Mouse (Mus musculus) stomach, embryonic 16.5 days (tissue): ENCODE results near the gene Adam12. TPM values are rescaled to one million over a fixed set of nuclear protein-coding genes. Genes with fewer than 3 reads are reported as not detected.

Experiments
- ATAC-seq: fragments of 200-750 bp; cut with Nextera tagmentation; 2 replicates; pipeline ENCODE4 v1.8.0; 2017; ENCODE audit warnings: moderate number of reproducible peaks, moderate TSS enrichment; ENCODE audit not compliant: insufficient read depth, low FRiP score
- H3K27ac ChIP-seq: fragments of 300-500 bp; sonication (generic); 2 replicates; pipeline ENCODE4 v1.5.1; 2014; ENCODE audit warnings: low read length
- H3K27me3 ChIP-seq: fragments of 300-500 bp; sonication (generic); 2 replicates; pipeline ENCODE4 v1.6.1; 2014; ENCODE audit warnings: low read length, control low read depth, mixed read lengths; ENCODE audit not compliant: control insufficient read depth, insufficient read depth
- H3K36me3 ChIP-seq: fragments of 300-500 bp; sonication (generic); 2 replicates; pipeline ENCODE4 v1.6.1; 2014; ENCODE audit warnings: low read length; ENCODE audit not compliant: control insufficient read depth, insufficient read depth
- H3K4me1 ChIP-seq: fragments of 300-500 bp; sonication (generic); 2 replicates; pipeline ENCODE4 v1.6.1; 2014; ENCODE audit warnings: low read length, control low read depth, mixed read lengths; ENCODE audit not compliant: control insufficient read depth, insufficient read depth
- H3K4me2 ChIP-seq: fragments of 300-500 bp; sonication (generic); 2 replicates; pipeline ENCODE4 v1.6.1; 2014; ENCODE audit warnings: low read depth, low read length, mixed read lengths
- H3K4me3 ChIP-seq: fragments of 300-500 bp; sonication (generic); replicated peaks from 2 replicates; pipeline ENCODE4 v1.5.1; 2014; ENCODE audit warnings: mild to moderate bottlenecking, low read length
- H3K9ac ChIP-seq: fragments of 300-500 bp; sonication (generic); 2 replicates; pipeline ENCODE4 v1.6.1; 2014; ENCODE audit warnings: low read length
- H3K9me3 ChIP-seq: fragments of 300-500 bp; sonication (generic); replicated peaks from 2 replicates; pipeline ENCODE4 v1.6.1; 2016; ENCODE audit warnings: low read length, control low read depth; ENCODE audit not compliant: control insufficient read depth
- WGBS: fragments of 180-500 bp; shearing (Covaris S2); extraction: QIAGEN DNeasy Blood & Tissue Kit; methylation state at CpG from one replicate; pipeline ENCODE4 v1.1.7; 2014; 5-methylcytosine and 5-hydroxymethylcytosine counted together
- polyA plus RNA-seq: library from polyadenylated mRNA; unstranded; fragments of >200 nt; fragmentation: Nextera tagmentation; extraction: Ambion mirVana; gene quantifications from 2 replicates; pipeline ENCODE4 v1.2.1, GENCODE M21; 2015

Adam12 gene
- polyA plus RNA-seq, 1 experiment from 2014 or later = 4.4 TPM

DNA sequence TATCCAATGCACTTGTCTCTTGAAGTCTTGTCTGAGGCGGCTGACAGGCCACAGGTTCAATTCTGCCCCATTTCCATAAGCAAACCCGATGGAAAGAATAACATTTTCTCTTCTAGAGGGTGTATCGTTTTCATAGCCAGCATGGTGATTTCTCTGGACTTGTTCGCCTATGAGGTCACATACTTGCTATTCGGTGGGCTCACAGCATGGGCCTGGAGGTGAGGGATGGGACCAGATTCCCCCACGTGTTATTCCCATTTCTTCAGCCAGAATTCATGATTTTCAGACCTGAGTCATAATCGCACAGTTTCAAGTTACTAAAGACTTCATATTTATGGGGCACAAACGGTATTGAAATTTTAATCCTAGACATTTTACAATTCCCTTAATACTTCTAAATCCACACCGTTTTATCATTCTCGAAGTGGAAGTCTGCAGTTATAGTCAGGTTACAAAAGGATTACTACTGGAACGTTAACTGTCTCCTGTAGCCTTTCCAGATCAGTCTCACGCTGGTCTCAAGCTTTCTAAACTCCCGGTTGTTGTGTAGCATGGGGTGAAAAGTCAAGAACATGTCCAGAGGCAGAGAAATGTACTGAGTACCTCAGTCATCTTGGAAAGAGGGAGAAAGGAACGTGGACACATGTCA is 58.4 kb downstream of the Adam12 start:
- no peak overlapping the region for H3K27ac ChIP-seq
- H3K4me3 ChIP-seq = no peak overlapping the region
- WGBS = 71% methylated on average over 14 of the region's 14 CpGs
- no peak overlapping the region for H3K4me2 ChIP-seq
- H3K36me3 ChIP-seq = no peaks in the 10 kb centered on the region
- H3K4me1 ChIP-seq = no peaks in the 10 kb centered on the region
- H3K9ac ChIP-seq = no peak overlapping the region
- no peaks in the 10 kb centered on the region for H3K27me3 ChIP-seq
- H3K9me3 ChIP-seq = no peaks in the 10 kb centered on the region
- ATAC-seq = no peak

DNA sequence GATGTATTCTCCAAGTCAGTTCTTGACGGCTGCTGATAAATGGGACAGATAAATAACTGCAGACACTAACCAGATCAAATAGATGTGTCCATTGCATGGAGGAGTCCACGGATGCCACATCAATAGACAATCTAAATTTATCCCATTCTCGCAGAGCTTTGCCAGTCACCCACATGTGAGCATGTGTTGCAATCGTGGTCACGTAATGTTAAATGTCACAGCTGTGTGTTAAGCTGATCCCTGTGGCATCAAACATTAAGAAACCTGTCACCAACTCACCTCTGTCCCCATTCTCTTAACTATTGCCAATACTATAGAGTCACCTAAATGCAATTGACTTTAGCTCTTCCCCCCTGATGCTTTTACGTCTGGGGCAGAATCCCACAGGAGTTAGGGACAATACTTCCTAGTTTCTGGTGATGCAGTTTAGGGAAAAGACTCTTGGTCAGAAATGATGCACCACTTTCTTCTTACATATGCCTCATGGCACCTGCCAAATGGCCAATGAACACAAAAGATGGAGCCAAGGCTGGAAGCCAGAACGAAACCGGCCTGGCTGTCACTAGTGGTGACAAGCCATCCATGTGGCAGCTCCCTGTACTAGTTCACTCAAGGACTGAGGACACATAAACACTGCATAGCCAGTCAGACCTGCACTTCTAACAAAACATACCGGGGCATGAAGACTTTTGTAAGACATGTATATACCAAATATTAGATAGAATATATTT is 61.6 kb downstream of the Adam12 start:
- no peak overlapping the region for H3K9ac ChIP-seq
- H3K27ac ChIP-seq = no peak overlapping the region
- no peaks in the 10 kb centered on the region for H3K9me3 ChIP-seq
- no peaks in the 10 kb centered on the region for H3K36me3 ChIP-seq
- 84% methylated on average over 9 of the region's 9 CpGs for whole genome bisulfite sequencing
- no peak for ATAC-seq
- peaks cover 7% of the 10 kb centered on the region; the same call in 1 of the 2 replicates for H3K4me1 ChIP-seq
- no peak overlapping the region for H3K4me3 ChIP-seq
- no peak overlapping the region for H3K4me2 ChIP-seq
- H3K27me3 ChIP-seq = no peaks in the 10 kb centered on the region

DNA sequence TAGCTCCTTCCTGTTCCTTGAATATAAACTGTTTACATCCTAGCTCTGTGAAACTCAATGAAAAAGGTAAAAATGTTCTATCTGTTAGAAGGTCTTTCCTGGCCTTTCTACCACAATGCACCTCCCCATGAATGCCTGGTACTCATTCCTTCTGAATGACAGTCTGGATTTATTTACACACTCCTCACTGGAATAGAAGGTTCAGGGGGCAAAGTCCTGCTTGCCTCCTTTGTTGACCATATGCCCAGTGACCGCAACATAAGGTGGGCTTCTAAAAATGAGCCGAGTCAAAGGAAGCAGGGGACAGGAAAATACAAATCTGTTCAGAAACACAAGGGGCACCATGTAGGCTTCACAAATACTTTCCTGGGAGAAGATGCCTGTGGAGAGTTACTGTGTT is 62.2 kb downstream of the Adam12 start:
- Histone ChIP-seq H3K4me3 (no peak overlapping the region), H3K4me2 (no peak overlapping the region), H3K9me3 (no peaks in the 10 kb centered on the region), H3K4me1 (peaks cover 7% of the 10 kb centered on the region; the same call in 1 of the 2 replicates), H3K27me3 (no peaks in the 10 kb centered on the region), H3K27ac (no peak overlapping the region), H3K9ac (no peak overlapping the region), H3K36me3 (no peaks in the 10 kb centered on the region)
- WGBS = 76% methylated on average over 2 of the region's 2 CpGs
- ATAC-seq = no peak

DNA sequence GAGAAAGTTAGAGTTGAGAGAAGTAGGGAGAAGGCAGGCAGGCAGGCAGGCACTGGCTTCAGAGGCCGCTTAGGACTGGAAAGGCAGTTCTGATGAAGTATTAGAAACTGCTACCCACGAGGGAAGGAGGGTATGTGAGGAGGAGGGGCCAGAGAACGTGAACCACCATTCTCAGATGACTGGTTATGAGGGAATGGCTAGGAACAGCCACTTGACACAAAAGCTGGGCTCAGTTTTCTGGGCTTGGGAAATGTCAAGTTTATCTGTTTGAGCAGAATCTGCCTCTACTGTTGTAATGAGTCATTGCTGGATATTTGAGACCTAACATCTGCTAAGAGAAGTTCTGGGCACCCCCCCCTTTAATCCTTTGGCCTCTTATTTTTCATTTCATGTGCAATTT is 64.4 kb downstream of the Adam12 start:
- no peaks in the 10 kb centered on the region for H3K9me3 ChIP-seq
- WGBS = 9% methylated on average over 3 of the region's 3 CpGs
- H3K4me1 ChIP-seq = peaks cover 7% of the 10 kb centered on the region; the same call in 1 of the 2 replicates
- H3K4me2 ChIP-seq = no peak overlapping the region
- no peak overlapping the region for H3K9ac ChIP-seq
- no peak overlapping the region for H3K27ac ChIP-seq
- H3K36me3 ChIP-seq = no peaks in the 10 kb centered on the region
- 0 out of 2 replicates have a peak, but pooled peaks have one; percentile 29 for ATAC-seq
- H3K27me3 ChIP-seq = no peaks in the 10 kb centered on the region
- no peak overlapping the region for H3K4me3 ChIP-seq

DNA sequence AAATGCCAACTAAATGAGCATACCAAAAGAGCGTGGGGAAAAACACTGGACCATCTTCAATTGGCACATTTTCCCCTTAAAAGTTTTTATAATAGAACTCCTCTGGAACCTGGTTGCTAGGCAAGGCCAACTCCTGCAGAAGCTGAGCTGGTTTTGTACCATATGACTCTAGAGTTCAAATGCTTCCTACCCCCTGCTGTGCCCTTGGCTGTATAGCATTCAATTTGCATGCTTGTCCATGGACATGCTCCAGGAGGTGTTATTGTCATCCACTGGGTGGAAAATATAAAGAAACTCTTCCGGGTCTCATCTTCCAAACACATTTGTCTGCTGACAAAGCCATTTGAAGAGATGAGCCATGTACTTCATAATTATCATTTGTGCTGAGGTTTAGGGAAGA is 68.2 kb downstream of the Adam12 start:
- no peak overlapping the region for H3K9ac ChIP-seq
- H3K4me1 ChIP-seq = peaks cover 7% of the 10 kb centered on the region; the same call in 1 of the 2 replicates
- H3K4me3 ChIP-seq = no peak overlapping the region
- H3K9me3 ChIP-seq = no peaks in the 10 kb centered on the region
- no peaks in the 10 kb centered on the region for H3K36me3 ChIP-seq
- no peak overlapping the region for H3K4me2 ChIP-seq
- 91% methylated on average over 2 of the region's 2 CpGs for WGBS
- H3K27ac ChIP-seq = no peak overlapping the region
- ATAC-seq = no peak
- no peaks in the 10 kb centered on the region for H3K27me3 ChIP-seq

DNA sequence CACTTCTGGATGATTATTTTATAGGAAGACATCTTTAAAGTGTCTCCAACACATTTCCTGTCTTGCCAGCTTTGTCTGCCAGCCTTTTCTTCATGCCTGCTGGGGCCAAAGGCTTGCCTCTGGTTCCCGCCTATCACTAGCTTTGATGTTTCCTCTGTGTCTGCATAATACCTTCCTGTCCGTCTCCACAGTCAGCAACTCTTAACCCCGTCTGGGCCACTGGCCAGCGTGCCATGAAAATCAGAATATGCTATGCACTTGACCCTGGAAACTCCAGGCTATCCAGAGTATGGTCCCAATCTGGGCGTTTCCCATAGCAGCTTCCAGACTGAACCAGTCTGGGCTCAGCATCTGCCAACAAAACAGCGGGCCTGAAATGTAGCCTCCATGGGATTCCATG is 69.1 kb downstream of the Adam12 start:
- H3K27ac ChIP-seq = no peak overlapping the region
- H3K9ac ChIP-seq = no peak overlapping the region
- H3K4me3 ChIP-seq = no peak overlapping the region
- H3K36me3 ChIP-seq = no peaks in the 10 kb centered on the region
- H3K9me3 ChIP-seq = no peaks in the 10 kb centered on the region
- ATAC-seq = no peak
- 56% methylated on average over 6 of the region's 6 CpGs for WGBS
- H3K4me1 ChIP-seq = peaks cover 6% of the 10 kb centered on the region; the same call in 1 of the 2 replicates
- no peak overlapping the region for H3K4me2 ChIP-seq
- no peaks in the 10 kb centered on the region for H3K27me3 ChIP-seq

DNA sequence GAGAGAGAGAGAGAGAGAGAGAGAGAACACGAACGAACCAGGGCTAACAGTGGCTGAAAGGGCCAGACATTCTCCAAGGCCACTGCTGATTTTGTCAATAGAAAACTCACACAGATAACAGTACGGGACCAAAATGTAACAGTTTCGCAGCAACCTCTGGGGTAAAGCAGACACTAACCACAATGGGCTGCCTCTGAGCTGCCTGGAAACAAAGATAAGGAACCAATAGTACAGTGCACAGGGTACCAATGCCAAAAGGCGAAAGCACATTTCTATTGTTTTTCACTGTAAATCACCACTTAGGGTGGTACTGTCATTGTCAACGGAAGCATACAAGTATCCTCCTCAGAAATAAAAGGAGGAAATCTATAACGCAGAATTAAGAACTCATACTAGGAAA is 72.3 kb downstream of the Adam12 start:
- WGBS = 78% methylated on average over 7 of the region's 7 CpGs
- Histone ChIP-seq H3K9me3 (no peaks in the 10 kb centered on the region), H3K27me3 (no peaks in the 10 kb centered on the region), H3K27ac (no peak overlapping the region), H3K4me2 (no peak overlapping the region), H3K36me3 (no peaks in the 10 kb centered on the region), H3K4me1 (no peaks in the 10 kb centered on the region), H3K9ac (no peak overlapping the region), H3K4me3 (no peak overlapping the region)
- ATAC-seq = no peak

DNA sequence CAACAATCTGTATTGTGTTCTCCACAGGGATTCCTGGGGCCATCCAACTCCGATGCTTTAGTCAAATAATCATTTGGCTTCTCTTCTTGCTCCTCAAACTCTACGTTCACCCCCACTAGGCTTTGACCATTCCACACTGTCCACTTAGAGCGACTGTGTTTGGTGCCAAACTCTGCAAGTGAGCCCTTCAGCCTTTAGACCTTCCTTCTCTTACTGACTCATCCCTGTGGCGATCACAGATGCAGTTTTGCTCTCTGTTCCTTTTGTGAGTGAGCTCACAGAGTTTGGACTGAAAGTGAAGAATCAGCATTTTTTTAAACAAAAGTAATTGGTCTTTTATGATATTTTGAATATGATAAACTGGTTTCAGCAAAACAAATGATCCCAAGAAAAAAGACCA is 80.6 kb downstream of the Adam12 start:
- no peaks in the 10 kb centered on the region for H3K36me3 ChIP-seq
- no peaks in the 10 kb centered on the region for H3K27me3 ChIP-seq
- no peak overlapping the region for H3K4me3 ChIP-seq
- no peak overlapping the region for H3K4me2 ChIP-seq
- H3K27ac ChIP-seq = no peak overlapping the region
- H3K9ac ChIP-seq = no peak overlapping the region
- H3K4me1 ChIP-seq = no peaks in the 10 kb centered on the region
- H3K9me3 ChIP-seq = no peaks in the 10 kb centered on the region
- WGBS = 71% methylated on average over 4 of the region's 4 CpGs
- ATAC-seq = no peak

DNA sequence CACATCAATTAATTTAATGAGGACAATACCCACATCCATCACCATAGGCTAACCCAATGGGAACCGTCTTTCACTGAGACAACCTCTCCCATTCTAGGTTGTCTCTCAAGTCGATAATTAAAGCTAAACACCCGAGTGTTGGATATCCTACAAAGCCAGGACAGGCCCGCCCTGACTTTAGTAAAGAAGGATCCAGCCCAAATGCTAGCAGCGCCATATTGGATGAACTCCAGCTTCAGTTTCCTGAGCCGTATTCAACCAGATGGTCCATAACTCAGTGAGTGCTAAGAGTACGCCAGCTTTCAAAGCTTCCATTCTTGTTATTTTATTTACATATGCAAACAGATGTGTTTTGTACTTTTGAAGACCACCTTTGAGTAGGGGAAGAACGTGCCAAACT is 81.6 kb downstream of the Adam12 start:
- H3K4me2 ChIP-seq = no peak overlapping the region
- H3K27ac ChIP-seq = no peak overlapping the region
- no peaks in the 10 kb centered on the region for H3K4me1 ChIP-seq
- no peaks in the 10 kb centered on the region for H3K27me3 ChIP-seq
- H3K9ac ChIP-seq = no peak overlapping the region
- H3K4me3 ChIP-seq = no peak overlapping the region
- WGBS = 62% methylated on average over 8 of the region's 8 CpGs
- no peaks in the 10 kb centered on the region for H3K9me3 ChIP-seq
- H3K36me3 ChIP-seq = no peaks in the 10 kb centered on the region
- peak; percentile 53; the same call in 1 of the 2 replicates for ATAC-seq
